Comparison of ENCODE assay signal across 10 mouse cellular contexts in the genomic region with DNA sequence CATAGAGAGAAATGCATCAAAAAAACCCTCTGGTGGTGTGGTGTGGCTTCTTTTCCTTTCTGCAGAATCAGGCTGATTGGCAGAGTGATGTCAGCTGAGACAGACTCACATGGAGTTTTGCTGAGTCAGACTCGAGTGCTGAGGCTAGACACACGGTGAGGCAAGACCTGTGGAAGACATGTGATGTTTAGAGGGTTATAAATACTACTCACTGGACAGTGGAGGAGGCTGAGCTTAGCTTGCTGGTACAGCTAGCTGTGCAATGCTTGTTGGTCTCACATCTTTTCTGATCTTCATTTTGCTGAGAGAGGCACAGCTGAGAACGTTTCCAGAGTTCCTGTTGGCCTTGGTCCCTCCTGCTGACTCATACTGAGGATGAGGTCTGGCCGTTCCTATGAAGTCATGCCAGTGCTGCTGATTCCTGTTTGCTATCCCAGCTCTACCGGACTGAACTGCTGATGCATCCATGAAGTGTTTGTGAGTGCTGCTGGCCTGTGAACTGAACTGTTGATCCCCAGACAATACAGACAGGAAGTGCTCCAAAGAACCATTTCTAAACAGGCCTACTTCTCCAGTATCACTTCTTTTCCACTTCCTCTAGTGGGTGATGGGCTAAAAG.
A peak's percentile ranks its signal among the peaks of the same experiment; 100 is the strongest.
DNase-seq lines count a peak whose midpoint lies in the region; ATAC-seq and TF ChIP-seq lines count a peak whose summit lies in the region.
"Had no signal": no experiment of that assay in that cellular context is flagged by ENCODE, and none has a peak within 500 bp of the region (broad histone marks: within the 10 kb centered on the region; RNA-seq: fewer than 3 reads in every experiment).

No protein-coding gene starts in this region.

- H3K9ac ChIP-seq in lung, embryonic 14.5 days: no peak overlapping the region
- no peak overlapping the region for H3K9ac ChIP-seq in kidney, embryonic 16.5 days (replicated peaks; ENCODE audit: low read length)
- H3K9ac ChIP-seq: midbrain, embryonic 12.5 days had no signal

- no peaks in the 10 kb centered on the region for H3K4me1 ChIP-seq in lung, embryonic 14.5 days (ENCODE audit: insufficient read depth)
- no peaks in the 10 kb centered on the region for H3K4me1 ChIP-seq in kidney, embryonic 16.5 days (ENCODE audit: insufficient read depth, low read length)
- H3K4me1 ChIP-seq: midbrain, embryonic 12.5 days had no signal

- 40% methylated on average over 5 of the region's 5 CpGs for WGBS in lung, embryonic 14.5 days
- WGBS in kidney, embryonic 16.5 days: 53% methylated on average over 5 of the region's 5 CpGs

- DNase-seq in lung, embryonic 14.5 days: peak; percentile 52
- no peak for DNase-seq in lung, postnatal 25 days (ENCODE audit: low spot score)
- DNase-seq in adrenal gland, adult 8-10 months: peak; percentile 28
- peak; percentile 7 to 14 for DNase-seq in heart, postnatal 36 days
- DNase-seq in skeletal muscle tissue, adult 2 months (ENCODE audit: low read depth, low spot score): peak; percentile 27
- no peak for DNase-seq in spleen, postnatal 4 days (ENCODE audit: low spot score in 2 of 2)
- DNase-seq in right cerebral cortex, adult 18-20 months: no peak
- DNase-seq: cerebellum, postnatal 36 days had no signal

- H3K27me3 ChIP-seq in lung, embryonic 14.5 days (ENCODE audit: insufficient read depth, low read length): no peaks in the 10 kb centered on the region
- H3K27me3 ChIP-seq in kidney, embryonic 16.5 days (ENCODE audit: insufficient read depth, low read length): no peaks in the 10 kb centered on the region
- H3K27me3 ChIP-seq: midbrain, embryonic 12.5 days had no signal

- ATAC-seq in lung, embryonic 14.5 days (ENCODE audit: insufficient read depth): peak; percentile 31; the same call in 1 of the 2 replicates
- no peak for ATAC-seq in kidney, embryonic 16.5 days (ENCODE audit: low FRiP score, low TSS enrichment)

- no peak overlapping the region for H3K4me3 ChIP-seq in lung, embryonic 14.5 days (ENCODE audit: low read depth, low read length)
- H3K4me3 ChIP-seq in kidney, embryonic 16.5 days (ENCODE audit: low read length): no peak overlapping the region
- H3K4me3 ChIP-seq: midbrain, embryonic 12.5 days had no signal

- H3K4me2 ChIP-seq in lung, embryonic 14.5 days: no peak overlapping the region
- H3K4me2 ChIP-seq in kidney, embryonic 16.5 days (replicated peaks; ENCODE audit: low read depth, low read length): no peak overlapping the region
- H3K4me2 ChIP-seq: midbrain, embryonic 12.5 days had no signal

- no peak overlapping the region for H3K27ac ChIP-seq in lung, embryonic 14.5 days (ENCODE audit: low read depth)
- H3K27ac ChIP-seq in kidney, embryonic 16.5 days (ENCODE audit: low read length): no peak overlapping the region
- H3K27ac ChIP-seq: midbrain, embryonic 12.5 days had no signal

- H3K36me3 ChIP-seq in lung, embryonic 14.5 days (ENCODE audit: insufficient read depth): no peaks in the 10 kb centered on the region
- H3K36me3 ChIP-seq in kidney, embryonic 16.5 days (ENCODE audit: insufficient read depth, low read length): no peaks in the 10 kb centered on the region
- H3K36me3 ChIP-seq: midbrain, embryonic 12.5 days had no signal

- peaks cover 5% of the 10 kb centered on the region; the same call in 1 of the 2 replicates for H3K9me3 ChIP-seq in lung, embryonic 14.5 days (ENCODE audit: low read depth, low read length)
- H3K9me3 ChIP-seq in kidney, embryonic 16.5 days (ENCODE audit: low read length): peaks cover 8% of the 10 kb centered on the region

- intact Hi-C loops in heart, postnatal 36 days (cut with DNase I): no loop called here

- no peak for TF ChIP-seq CTCF in lung, embryonic 14.5 days (IDR thresholded peaks at IDR 0.05; ENCODE audit: low read depth)

Comparison
In these comparisons a context has a peak if more than half of its experiments do, and no peak if none do; other contexts are left out.
1. DNase-seq: peak in lung, embryonic 14.5 days (single experiment), adrenal gland, adult 8-10 months (single experiment), heart, postnatal 36 days (2 of 2) and skeletal muscle tissue, adult 2 months (single experiment); none in lung, postnatal 25 days (single experiment), spleen, postnatal 4 days (0 of 2) and right cerebral cortex, adult 18-20 months (single experiment).